Mouse (Mus musculus): ENCODE measurements at regions not wholly inside any gene's neighbourhood (a gene's known extent, or its start where the extent isn't known, plus 50 kb on each side); places are given as distances from the start of the nearest gene placed in this dataset.
A peak's percentile ranks its signal among the peaks of the same experiment; 100 is the strongest.

DNA sequence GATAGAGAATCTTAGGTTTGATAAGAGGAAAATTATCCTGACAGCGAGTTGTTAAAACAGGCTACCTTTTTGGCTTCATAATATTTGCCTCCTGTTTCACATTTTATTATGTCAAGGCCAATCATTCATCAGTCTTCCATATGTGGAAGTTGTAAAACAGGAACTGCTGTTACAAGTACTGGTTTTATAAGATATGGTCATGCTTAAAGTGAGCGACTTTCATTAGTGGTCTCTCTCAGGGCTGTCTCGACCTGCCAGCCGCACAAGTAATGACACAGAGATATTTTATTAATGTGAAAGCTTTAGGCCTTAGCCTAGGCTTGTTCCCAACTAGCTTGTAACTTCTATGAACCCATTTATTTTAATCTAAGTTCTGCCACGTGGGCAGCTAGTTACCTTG is 346.3 kb upstream of the Nudt12 start:
- WGBS, result 83% methylated on average over 5 of the region's 5 CpGs
- ATAC-seq (ENCODE audit: low FRiP score), result no peak
- no peak overlapping the region for H3K9ac ChIP-seq
- no peak overlapping the region for H3K27ac ChIP-seq
- H3K27me3 ChIP-seq, result no peaks in the 10 kb centered on the region
- H3K4me3 ChIP-seq (replicated peaks), result no peak overlapping the region
- H3K4me2 ChIP-seq, result no peak overlapping the region
- H3K9me3 ChIP-seq, result no peaks in the 10 kb centered on the region
- H3K36me3 ChIP-seq (replicated peaks), result no peaks in the 10 kb centered on the region
- H3K4me1 ChIP-seq, result peaks cover 3% of the 10 kb centered on the region; the same call in 1 of the 2 replicates

DNA sequence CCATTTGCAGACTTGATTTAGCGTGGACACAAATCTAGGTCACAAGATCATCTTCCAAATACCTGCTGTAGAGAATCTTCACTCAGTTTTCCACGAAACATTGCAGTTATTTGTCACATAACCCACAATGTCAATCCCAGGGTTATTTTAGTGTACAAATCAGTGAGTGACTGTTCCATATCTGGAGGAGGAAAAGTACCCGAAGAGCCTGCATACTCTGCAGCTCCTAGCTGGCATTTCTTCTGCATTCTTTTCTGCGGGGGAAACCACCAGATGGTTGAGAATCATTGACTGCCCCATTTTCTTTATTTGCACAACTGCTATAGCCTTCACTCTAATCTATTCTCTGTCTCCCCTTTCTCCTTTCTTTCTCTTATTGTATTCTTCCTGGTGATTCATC is 332.4 kb upstream of the Nudt12 start:
- Histone ChIP-seq H3K27me3 (no peaks in the 10 kb centered on the region), H3K9ac (no peak overlapping the region), H3K4me1 (no peaks in the 10 kb centered on the region), H3K36me3 (replicated peaks) (no peaks in the 10 kb centered on the region), H3K9me3 (no peaks in the 10 kb centered on the region), H3K4me3 (replicated peaks) (no peak overlapping the region), H3K27ac (no peak overlapping the region), H3K4me2 (no peak overlapping the region)
- no peak for ATAC-seq (ENCODE audit: low FRiP score)
- WGBS, result 87% methylated on average over 4 of the region's 4 CpGs

DNA sequence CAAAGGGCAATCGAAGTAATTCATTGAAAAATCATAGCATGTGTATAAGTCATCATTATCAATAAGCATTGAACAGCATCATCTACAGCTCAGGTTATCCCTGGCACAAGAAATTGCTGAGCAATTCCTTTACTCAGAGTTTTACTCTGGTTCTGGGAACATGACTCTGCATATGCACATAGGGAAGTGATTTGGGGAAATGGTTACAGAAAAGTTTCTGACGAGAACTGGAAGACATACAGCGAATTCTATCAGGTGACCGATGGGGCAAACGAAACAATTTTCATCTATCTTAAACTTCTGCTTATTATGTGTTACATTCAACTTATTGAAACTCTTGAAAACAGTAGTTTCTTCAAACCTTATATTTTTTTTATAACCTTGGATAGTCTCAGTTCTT is 284.8 kb upstream of the Nudt12 start:
- no peak for ATAC-seq (ENCODE audit: low FRiP score)
- Histone ChIP-seq H3K36me3 (replicated peaks) (no peaks in the 10 kb centered on the region), H3K4me1 (no peaks in the 10 kb centered on the region), H3K27me3 (no peaks in the 10 kb centered on the region), H3K9me3 (no peaks in the 10 kb centered on the region), H3K4me2 (no peak overlapping the region), H3K27ac (no peak overlapping the region), H3K4me3 (replicated peaks) (no peak overlapping the region), H3K9ac (no peak overlapping the region)
- 94% methylated on average over 5 of the region's 5 CpGs for WGBS

DNA sequence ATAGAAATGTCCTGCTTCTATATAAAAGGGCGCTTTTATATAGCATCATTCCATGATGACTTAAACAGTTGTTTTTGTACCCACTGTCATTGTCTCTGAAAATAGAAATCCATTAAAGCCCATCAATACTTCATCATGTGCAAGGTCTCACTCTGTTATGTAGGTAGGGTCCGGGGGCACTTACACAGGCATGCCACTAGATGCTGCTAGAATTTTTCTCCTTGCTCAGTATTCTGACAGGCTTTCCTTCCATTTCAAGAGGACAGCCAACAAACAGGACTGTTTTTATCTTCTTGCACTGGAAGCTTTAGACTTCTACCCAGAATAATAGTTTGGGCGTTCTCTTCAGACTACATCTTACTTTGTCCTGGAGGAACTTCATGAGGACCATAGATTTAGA is 268.2 kb upstream of the Nudt12 start:
- ATAC-seq (ENCODE audit: low FRiP score), result peak; percentile 63; the same call in 1 of the 2 replicates
- 67% methylated on average over 3 of the region's 3 CpGs for WGBS
- H3K36me3 ChIP-seq (replicated peaks), result no peaks in the 10 kb centered on the region
- H3K4me2 ChIP-seq, result no peak overlapping the region
- no peaks in the 10 kb centered on the region for H3K9me3 ChIP-seq
- H3K4me3 ChIP-seq (replicated peaks), result no peak overlapping the region
- no peak overlapping the region for H3K9ac ChIP-seq
- no peaks in the 10 kb centered on the region for H3K27me3 ChIP-seq
- H3K4me1 ChIP-seq, result no peaks in the 10 kb centered on the region
- H3K27ac ChIP-seq, result no peak overlapping the region

DNA sequence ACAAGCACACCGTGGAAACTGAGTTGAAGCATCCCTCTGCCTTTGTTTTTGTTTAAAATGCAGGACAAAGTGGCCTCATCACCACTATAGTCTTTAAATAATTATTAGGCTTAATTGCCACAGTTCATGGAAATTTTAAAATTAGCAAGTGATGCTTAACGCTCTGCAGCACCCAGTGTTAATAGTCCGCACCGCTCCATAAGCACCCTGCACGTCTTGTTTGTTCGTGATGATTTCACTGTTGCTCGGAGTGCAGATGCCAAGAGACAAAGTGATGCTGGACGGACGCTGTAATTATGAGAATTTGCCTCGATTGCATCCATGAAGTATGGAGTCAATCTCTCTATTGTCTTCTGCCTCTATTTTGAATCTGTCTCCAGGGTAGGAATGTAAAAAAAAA is 266.6 kb upstream of the Nudt12 start:
- no peak overlapping the region for H3K27ac ChIP-seq
- no peaks in the 10 kb centered on the region for H3K36me3 ChIP-seq (replicated peaks)
- H3K4me3 ChIP-seq (replicated peaks), result no peak overlapping the region
- H3K4me1 ChIP-seq, result no peaks in the 10 kb centered on the region
- no peak overlapping the region for H3K4me2 ChIP-seq
- 31% methylated on average over 10 of the region's 10 CpGs for WGBS
- H3K9me3 ChIP-seq, result no peaks in the 10 kb centered on the region
- no peak overlapping the region for H3K9ac ChIP-seq
- ATAC-seq (ENCODE audit: low FRiP score), result peak; percentile 84
- no peaks in the 10 kb centered on the region for H3K27me3 ChIP-seq

DNA sequence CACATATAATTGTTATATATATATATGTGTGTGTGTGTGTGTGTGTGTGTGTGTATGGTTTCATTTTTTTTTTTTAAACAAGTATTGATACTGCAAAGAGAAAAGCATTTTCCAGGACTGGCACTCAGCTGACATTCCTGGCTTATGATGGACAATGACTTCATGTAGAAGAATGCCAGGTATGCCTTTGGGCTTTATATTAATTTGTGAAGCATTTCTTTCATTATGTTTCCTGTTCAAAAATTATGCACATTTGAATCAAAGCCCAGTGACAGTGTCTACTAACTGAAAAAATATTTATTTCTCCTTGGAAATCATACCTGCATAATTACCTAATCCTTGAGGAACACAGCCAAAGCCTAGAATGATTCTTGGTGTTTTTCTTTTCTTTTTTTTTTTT is 256.4 kb upstream of the Nudt12 start:
- Histone ChIP-seq H3K27ac (no peak overlapping the region), H3K36me3 (replicated peaks) (no peaks in the 10 kb centered on the region), H3K9me3 (no peaks in the 10 kb centered on the region), H3K4me3 (replicated peaks) (no peak overlapping the region), H3K4me1 (no peaks in the 10 kb centered on the region), H3K27me3 (no peaks in the 10 kb centered on the region), H3K4me2 (no peak overlapping the region), H3K9ac (no peak overlapping the region)
- ATAC-seq (ENCODE audit: low FRiP score), result no peak

DNA sequence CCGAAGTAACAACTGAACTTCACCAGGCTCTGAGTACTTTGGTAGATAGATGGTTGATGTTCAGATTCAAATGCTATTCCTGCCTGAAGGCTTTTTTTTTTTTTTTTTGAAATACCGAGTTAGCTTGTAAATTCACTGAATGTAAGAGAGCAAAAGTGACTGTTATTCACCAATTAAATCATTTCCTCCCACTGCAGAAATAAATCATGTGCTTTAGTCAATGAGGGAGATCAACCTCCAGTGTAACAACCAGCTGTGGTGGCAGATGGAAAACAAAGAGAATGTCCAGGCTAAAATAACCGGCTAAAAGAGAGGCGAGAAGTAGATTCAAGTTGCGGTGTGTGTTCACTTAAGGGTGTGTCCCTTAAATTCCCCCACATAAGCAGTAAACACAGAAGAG is 235.8 kb upstream of the Nudt12 start:
- WGBS, result 88% methylated on average over 5 of the region's 5 CpGs

DNA sequence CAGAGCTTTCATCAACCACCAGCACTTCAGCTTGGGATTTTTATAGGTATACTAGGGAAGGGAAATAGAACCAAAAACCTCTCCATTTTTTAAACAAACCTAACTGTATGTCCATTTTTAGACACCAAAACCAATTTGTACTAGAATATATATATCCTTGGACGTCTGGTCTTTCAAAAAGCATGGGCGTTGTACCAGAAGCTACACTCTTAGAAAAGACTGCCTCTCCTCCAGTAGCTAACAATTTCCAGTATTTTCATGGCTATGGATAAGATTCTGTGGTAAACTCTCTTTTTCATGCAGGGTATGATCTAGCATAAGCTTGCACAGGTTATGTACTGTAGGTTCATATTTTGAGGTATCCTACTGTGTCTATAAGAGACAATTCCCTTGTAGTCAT is 219.1 kb upstream of the Nudt12 start:
- no peaks in the 10 kb centered on the region for H3K9me3 ChIP-seq
- H3K27ac ChIP-seq, result no peak overlapping the region
- no peaks in the 10 kb centered on the region for H3K36me3 ChIP-seq (replicated peaks)
- H3K27me3 ChIP-seq, result no peaks in the 10 kb centered on the region
- WGBS, result 80% methylated on average over 2 of the region's 2 CpGs
- H3K9ac ChIP-seq, result no peak overlapping the region
- no peak for ATAC-seq (ENCODE audit: low FRiP score)
- H3K4me2 ChIP-seq, result no peak overlapping the region
- H3K4me1 ChIP-seq, result no peaks in the 10 kb centered on the region
- no peak overlapping the region for H3K4me3 ChIP-seq (replicated peaks)

More for the DNA sequence above, 235.8 kb upstream of the Nudt12 start:
- Histone ChIP-seq H3K9me3 (no peaks in the 10 kb centered on the region), H3K36me3 (replicated peaks) (no peaks in the 10 kb centered on the region), H3K4me2 (no peak overlapping the region), H3K9ac (no peak overlapping the region), H3K4me3 (replicated peaks) (no peak overlapping the region), H3K27me3 (no peaks in the 10 kb centered on the region), H3K27ac (no peak overlapping the region), H3K4me1 (no peaks in the 10 kb centered on the region)
- ATAC-seq (ENCODE audit: low FRiP score), result no peak
